Mouse (Mus musculus): ENCODE measurements around the gene Slc46a2. TPM values are rescaled to one million over a fixed set of nuclear protein-coding genes. Genes with fewer than 3 reads are reported as not detected.

The Slc46a2 gene
- polyA plus RNA-seq, 1 experiment from 2014 or later = not detected

GRCm38 (mm10) chr4:59860431-59860830 lies 54.4 kb downstream of the Slc46a2 start:
- ATAC-seq = no peak
- CTCF ChIA-PET = interaction anchor here (1.0 kb wide), 1 partner anchor 10 kb away, joined by 3 read pairs; no protein-coding TSS in a partner anchor
- no peaks in the 10 kb centered on the region for H3K27me3 ChIP-seq
- no peak for DNase-seq (ENCODE audit: low read depth, low spot score)
- no peak for TF ChIP-seq CTCF (IDR thresholded peaks at IDR 0.05)
- POLR2A ChIA-PET = no interaction called here
- in situ Hi-C loops (cut with MboI; ENCODE audit: low pct_unique_long_range_greater_than_20kb) = loop anchor here (10.0 kb wide), 1 partner anchor 246 kb away; no protein-coding TSS in a partner anchor

GRCm38 (mm10) chr4:59859693-59860425 lies 55.0 kb downstream of the Slc46a2 start:
- CTCF ChIA-PET = interaction anchor here (1.0 kb wide), 1 partner anchor 11 kb away, joined by 3 read pairs; no protein-coding TSS in a partner anchor
- no peaks in the 10 kb centered on the region for H3K27me3 ChIP-seq
- in situ Hi-C loops (cut with MboI; ENCODE audit: low pct_unique_long_range_greater_than_20kb) = loop anchor here (5.0 to 10.0 kb wide), 2 partner anchors 68 to 245 kb away; no protein-coding TSS in a partner anchor
- no peak for DNase-seq (ENCODE audit: low read depth, low spot score)
- TF ChIP-seq CTCF (IDR thresholded peaks at IDR 0.05) = no peak
- ATAC-seq = no peak
- POLR2A ChIA-PET = no interaction called here

Other genes with a start within 250 kb of the Slc46a2 start
- 11.1 TPM for gene Inip, start 113.5 kb downstream of the Slc46a2 start, polyA plus RNA-seq (2021)
- 9.2 TPM for gene Snx30, start 109.2 kb downstream of the Slc46a2 start, polyA plus RNA-seq (2021)
- not detected for gene Mup4, start 45.7 kb upstream of the Slc46a2 start, polyA plus RNA-seq (2021)
- gene Mup6, start 49.2 kb upstream of the Slc46a2 start, polyA plus RNA-seq (2021) = not detected
- not detected for gene Mup7, start 155.4 kb upstream of the Slc46a2 start, polyA plus RNA-seq (2021)
- not detected for gene Mup2, start 239.2 kb upstream of the Slc46a2 start, polyA plus RNA-seq (2021)

All from Patski (cell line).